Mouse (Mus musculus): ENCODE data around the gene Adig. TPM values are rescaled to one million over a fixed set of nuclear protein-coding genes. Genes with fewer than 3 reads are reported as not detected.

Adig gene
- total RNA-seq, 2 experiments from 2014 or later, result 15.3 to 22.8 TPM

- no peak for DNase-seq (ENCODE audit: low spot score in 2 of 2)
Measured at GRCm38 (mm10) chr2:158539433-158540305, 37.3 kb downstream of the Adig start.

- no peak for DNase-seq (ENCODE audit: low spot score in 2 of 2)
Measured at GRCm38 (mm10) chr2:158541286-158541685, 38.9 kb downstream of the Adig start.

- no peak for DNase-seq (ENCODE audit: low spot score in 2 of 2)
Measured at GRCm38 (mm10) chr2:158545266-158545665, 42.9 kb downstream of the Adig start.

- peak; percentile 42 to 45 for DNase-seq (ENCODE audit: low spot score in 2 of 2)
Measured at GRCm38 (mm10) chr2:158546751-158547150, 44.3 kb downstream of the Adig start.

- DNase-seq (ENCODE audit: low spot score in 2 of 2), result peak; percentile 55 to 76
Measured at GRCm38 (mm10) chr2:158550067-158550466, 47.7 kb downstream of the Adig start.

- DNase-seq (ENCODE audit: low spot score in 2 of 2), result no peak
Measured at GRCm38 (mm10) chr2:158554366-158554765, 52.0 kb downstream of the Adig start.

GRCm38 (mm10) chr2:158555252-158555651, 52.8 kb downstream of the Adig start:
- DNase-seq (ENCODE audit: low spot score in 2 of 2), result no peak

- DNase-seq (ENCODE audit: low spot score in 2 of 2), result no peak
Measured at GRCm38 (mm10) chr2:158555812-158556211, 53.4 kb downstream of the Adig start.

- DNase-seq (ENCODE audit: low spot score in 2 of 2), result peak; percentile 27 to 46
Measured at GRCm38 (mm10) chr2:158556225-158556624, 53.8 kb downstream of the Adig start.

GRCm38 (mm10) chr2:158556750-158557149, 54.3 kb downstream of the Adig start:
- DNase-seq (ENCODE audit: low spot score in 2 of 2), result no peak

Other genes with a start within 250 kb of the Adig start
- gene Bpi, start 244.5 kb upstream of the Adig start, total RNA-seq (2021), result not detected
- gene Lbp, start 196.1 kb upstream of the Adig start, total RNA-seq (2021), result 10 to 100 TPM; 23.0 to 36.4 TPM
- 10 to 100 TPM in 1 of 2 experiments, 1 to 10 TPM in 1; 8.4 to 14.9 TPM for gene Snhg11, start 127.0 kb upstream of the Adig start, total RNA-seq (2021)
- 10 to 100 TPM; 37.3 to 48.5 TPM for gene Ralgapb, start 92.8 kb upstream of the Adig start, total RNA-seq (2021)
- gene Arhgap40, start 10.2 kb downstream of the Adig start, total RNA-seq (2021), result not detected
- gene Slc32a1, start 108.2 kb downstream of the Adig start, total RNA-seq (2021), result under 1 TPM in 1 of 2 experiments, not detected in 1; 0.54 TPM
- 10 to 100 TPM; 17.1 to 18.2 TPM for gene Actr5, start 122.3 kb downstream of the Adig start, total RNA-seq (2021)
- 10 to 100 TPM; 15.7 to 16.9 TPM for gene Ppp1r16b, start 162.8 kb downstream of the Adig start, total RNA-seq (2021)